Mouse (Mus musculus): ENCODE data around the gene Cryl1.

Gene Cryl1

DNA sequence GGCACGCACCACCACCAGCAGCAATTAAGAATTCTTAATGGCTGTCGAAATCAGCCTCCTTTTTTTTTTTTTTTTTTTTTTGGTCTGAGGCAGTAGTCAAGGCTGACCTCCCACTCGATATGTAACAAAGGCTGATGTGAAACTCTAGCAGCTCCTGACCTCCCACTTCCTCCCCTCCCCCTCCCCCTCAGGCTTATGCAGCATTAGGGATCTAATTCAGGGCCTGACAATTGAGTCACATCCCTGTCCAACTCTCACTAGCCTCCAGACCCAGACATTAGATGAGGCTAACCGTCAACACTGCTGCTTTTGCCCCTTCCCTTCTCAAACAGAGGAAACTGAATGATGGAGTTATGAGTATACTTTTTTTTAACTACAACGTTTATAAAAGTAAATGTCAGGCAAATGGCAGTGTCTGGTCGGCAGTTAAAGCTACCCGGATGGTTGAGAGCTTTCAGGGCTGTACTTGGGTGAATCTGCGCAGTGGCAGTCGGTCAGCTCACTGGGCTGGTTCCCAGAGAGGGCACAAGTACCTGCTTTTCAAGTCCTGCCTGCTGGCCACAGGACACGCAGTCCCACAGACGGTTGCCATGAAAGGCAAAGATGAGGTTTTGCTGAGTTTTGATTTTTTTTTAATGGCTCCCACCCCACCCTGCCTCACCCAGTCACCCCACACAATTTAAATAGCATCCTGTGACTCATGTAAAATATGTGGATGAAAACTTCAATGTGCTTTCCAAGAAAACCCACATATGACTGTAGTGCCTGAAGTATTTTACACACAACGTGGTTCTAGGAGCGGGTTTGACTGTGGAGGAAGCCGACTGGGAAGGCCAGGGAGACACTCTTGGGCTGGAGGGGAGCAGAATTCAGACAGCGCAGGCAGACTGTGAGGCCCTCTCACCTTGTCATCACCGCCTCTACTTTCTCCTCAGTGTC, 81.4 kb downstream of the Cryl1 start:
- DNase-seq (ENCODE audit: low spot score in 2 of 2), result no peak

GRCm38 (mm10) chr14:57315976-57316375, 82.4 kb downstream of the Cryl1 start:
- no peak for DNase-seq (ENCODE audit: low spot score in 2 of 2)

DNA sequence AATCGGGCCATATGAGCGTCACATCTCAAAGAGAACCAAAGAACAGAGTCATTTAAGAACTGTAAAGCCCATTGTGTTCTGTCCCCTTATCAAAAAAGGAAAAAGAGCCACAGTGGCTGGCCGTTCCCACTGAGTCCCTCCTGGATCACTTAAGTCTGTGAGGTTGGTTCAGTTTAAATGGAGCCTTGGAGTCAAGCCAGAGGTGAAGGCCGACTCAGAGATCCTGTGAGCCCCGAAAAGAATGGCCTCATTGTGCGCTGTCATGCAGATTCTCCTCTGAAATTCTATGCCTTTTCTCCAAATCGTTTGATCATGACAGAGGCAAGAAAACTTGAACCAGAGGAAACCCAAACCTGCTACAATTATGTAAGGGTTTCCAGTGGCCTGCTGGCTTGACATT, 82.8 kb downstream of the Cryl1 start:
- no peak for DNase-seq (ENCODE audit: low spot score in 2 of 2)

GRCm38 (mm10) chr14:57301600-57302230, 96.6 kb downstream of the Cryl1 start:
- DNase-seq (ENCODE audit: low spot score in 2 of 2), result no peak

- no peak for DNase-seq (ENCODE audit: low spot score in 2 of 2)
Observed at GRCm38 (mm10) chr14:57300530-57300929, 97.8 kb downstream of the Cryl1 start.

DNA sequence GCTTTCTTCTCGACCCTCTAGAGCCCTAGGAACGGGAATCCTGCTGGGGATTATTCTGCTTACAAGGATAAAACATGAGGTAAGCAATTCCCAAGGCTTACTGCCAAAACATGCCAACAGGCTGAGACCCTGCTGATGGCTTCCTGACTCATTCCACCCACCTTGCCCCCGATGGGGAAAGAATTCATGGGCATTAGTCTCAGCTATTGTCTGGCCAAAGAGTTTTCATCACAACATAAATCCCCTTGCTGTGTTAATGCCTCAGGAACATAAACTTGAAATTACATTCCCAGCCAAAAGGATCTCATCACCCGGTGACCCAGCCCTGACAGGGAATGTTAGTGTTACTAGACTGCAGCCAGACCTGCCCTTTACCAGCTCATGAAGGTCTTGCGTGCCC, 100.7 kb downstream of the Cryl1 start:
- DNase-seq (ENCODE audit: low spot score in 2 of 2), result no peak

GRCm38 (mm10) chr14:57291399-57291942, 106.9 kb downstream of the Cryl1 start:
- DNase-seq (ENCODE audit: low spot score in 2 of 2), result no peak

DNA sequence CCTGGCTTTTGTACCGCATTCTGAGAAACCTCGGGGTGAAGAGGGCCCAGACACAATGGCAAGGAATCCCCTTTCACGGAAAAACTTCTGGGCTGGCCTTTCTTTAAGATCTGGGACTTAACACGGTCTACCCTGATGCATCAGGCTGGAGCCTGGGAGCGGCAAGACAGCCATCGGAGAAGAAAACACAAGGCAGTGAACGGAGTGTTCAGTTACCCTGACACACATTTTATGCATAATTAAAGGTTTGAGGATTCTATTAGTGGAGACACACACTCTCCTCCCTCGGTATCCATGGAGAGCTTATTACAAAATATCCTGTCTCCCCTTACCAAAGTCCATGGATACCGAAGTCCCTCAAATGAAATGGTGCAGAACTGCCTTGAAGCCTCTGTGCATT, 109.2 kb downstream of the Cryl1 start:
- DNase-seq (ENCODE audit: low spot score in 2 of 2), result no peak

DNA sequence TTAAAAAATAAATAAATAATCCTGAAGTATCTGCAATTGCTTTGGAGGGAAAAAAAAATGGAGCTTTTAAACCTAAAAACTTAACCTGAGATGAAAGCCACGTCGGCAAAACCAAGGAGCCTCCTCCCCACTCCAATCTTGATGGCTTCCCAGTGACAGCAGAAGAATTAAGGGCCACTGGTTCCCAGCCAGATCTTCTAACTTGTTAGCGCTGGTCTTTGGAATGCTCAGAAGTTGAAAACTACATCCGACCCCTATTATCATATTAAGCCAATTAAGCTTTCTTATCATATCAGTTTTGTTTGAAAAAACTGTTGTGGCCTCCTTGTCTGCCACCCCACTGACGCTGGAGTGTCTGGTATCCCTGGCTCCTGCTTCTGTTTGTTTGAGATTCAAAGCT, 114.5 kb downstream of the Cryl1 start:
- DNase-seq (ENCODE audit: low spot score in 2 of 2), result no peak

- no peak for DNase-seq (ENCODE audit: low spot score in 2 of 2)
Observed at GRCm38 (mm10) chr14:57282591-57282990, 115.7 kb downstream of the Cryl1 start.

- DNase-seq (ENCODE audit: low spot score in 2 of 2), result no peak
Observed at GRCm38 (mm10) chr14:57280835-57281234, 117.5 kb downstream of the Cryl1 start.

DNA sequence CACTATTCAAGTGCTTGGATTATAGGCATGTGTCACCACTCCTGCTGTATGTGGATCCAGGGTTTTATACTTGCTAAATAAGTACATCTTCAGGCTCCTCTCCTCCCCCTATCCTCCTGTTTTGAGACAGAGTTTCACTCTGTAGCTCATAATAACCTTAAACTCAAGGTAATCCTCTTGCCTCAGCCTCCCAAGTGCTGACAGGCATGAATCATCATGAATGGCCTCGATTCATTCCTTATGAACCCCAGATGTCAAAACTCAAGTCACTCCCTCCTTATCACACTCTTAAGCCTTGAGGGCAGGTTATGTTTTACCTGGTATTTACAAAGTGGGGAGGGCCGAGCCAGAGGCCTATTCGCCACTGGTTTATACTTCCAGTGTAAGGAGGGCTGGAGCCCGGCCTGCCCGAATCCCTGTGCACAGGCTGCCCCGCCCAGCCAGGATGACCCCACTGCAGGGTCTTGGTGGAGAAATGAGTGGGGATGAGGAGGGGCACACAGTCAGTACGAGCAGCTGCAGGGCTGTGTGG, 121.8 kb downstream of the Cryl1 start:
- DNase-seq (ENCODE audit: low spot score in 2 of 2), result no peak

- DNase-seq (ENCODE audit: low spot score in 2 of 2), result no peak
Observed at GRCm38 (mm10) chr14:57272341-57272740, 126.0 kb downstream of the Cryl1 start.

DNA sequence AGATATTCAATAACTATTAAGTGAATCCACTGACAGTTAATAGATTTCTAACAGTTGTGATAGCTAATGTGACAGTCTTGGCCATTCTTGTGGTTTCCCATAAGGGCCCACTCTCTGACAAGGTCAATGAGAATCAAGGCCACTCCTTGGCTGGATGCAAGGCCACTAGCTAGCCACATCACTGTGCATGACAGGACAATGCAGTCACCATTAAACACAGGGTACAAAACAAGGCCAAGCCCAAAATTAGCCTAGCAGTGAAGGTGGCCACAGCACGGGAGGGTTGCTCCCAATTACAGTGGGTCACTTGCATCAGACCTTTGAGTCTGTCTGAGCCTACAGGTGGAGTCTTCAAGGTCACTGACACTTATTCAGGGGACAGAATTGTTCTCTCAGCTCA, 126.5 kb downstream of the Cryl1 start:
- DNase-seq (ENCODE audit: low spot score in 2 of 2), result no peak

DNA sequence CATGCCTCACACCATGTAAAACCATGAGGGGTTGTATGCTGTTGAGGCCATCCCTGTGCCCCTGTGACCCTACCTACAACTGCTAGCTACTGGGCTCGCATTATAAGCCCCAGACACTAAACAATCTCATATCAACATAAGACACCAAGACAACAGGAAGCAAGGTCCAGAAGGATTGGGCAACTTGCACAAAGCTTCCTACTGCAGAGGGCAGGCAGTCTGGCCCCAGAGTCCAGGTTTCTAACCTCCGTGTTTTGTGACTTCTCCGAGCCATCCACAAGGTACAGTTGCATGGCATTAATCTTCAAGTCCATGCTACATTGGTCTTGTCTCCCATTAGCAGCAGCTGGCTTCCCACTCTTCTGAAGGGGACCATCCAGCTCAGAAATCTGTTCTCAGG, 129.4 kb downstream of the Cryl1 start:
- DNase-seq (ENCODE audit: low spot score in 2 of 2), result no peak

GRCm38 (mm10) chr14:57268344-57268743, 130.0 kb downstream of the Cryl1 start:
- DNase-seq (ENCODE audit: low spot score in 2 of 2), result no peak

DNA sequence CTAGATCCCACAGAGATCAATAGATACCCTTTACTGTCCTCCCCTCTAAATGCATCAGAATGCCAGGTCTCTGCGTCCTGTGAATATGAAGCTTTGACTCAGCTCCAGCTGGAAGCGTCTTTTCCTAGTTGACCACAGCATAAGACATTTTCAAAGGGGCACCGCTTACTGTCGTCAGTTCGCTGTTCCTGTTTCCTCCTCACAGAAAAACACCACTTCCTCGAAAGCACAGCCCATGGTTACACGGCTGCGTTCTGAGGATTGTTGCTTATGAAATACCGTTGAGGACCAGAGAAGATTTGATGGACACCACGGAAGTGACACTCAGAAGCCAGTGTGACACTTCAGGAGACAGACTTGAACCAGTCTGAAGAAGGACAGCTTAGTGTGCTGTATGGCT, 134.4 kb downstream of the Cryl1 start:
- DNase-seq (ENCODE audit: low spot score in 2 of 2), result no peak

DNA sequence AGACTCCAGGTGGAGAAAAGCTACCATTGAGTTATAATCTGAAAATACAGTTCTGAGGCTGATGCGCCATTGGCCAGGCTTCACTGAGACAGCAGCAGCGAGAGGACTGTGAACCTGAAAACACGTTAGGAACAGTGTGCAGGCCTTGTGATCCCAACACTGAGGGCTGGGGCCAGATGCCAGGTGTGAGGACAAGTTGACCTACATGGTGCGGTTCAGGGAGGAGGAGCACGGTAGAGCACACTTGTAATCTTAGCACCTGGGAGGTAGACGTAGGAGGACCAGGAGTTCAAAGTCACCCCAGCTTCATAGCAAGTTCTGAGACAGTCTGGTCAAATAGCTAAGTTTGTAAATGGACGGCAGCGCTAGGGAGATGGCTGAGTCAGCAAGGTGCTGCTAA, 139.0 kb downstream of the Cryl1 start:
- DNase-seq (ENCODE audit: low spot score in 2 of 2), result no peak

GRCm38 (mm10) chr14:57248661-57249060, 149.7 kb downstream of the Cryl1 start:
- no peak for DNase-seq (ENCODE audit: low spot score in 2 of 2)

DNA sequence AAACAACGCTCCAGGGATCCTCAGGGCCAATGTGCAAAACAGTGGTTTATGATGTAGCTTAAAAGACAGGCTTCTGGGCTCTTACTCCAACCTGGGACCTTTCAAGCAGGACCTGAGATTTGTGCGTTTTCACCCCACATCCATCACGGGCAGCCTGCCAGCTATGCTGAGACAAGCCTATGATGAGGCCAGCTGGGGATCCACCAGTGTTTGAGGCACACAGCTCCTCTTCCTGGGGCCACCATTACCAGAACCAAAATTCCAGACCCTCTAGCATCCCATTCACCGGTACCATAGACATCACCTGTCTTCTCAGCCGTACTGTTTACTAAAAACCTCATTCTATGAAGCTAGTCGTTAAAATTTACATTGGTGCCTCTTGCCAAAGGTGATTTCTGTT, 151.8 kb downstream of the Cryl1 start:
- DNase-seq (ENCODE audit: low spot score in 2 of 2), result no peak

- DNase-seq (ENCODE audit: low spot score in 2 of 2), result no peak
Observed at GRCm38 (mm10) chr14:57242978-57243377, 155.4 kb downstream of the Cryl1 start.

DNA sequence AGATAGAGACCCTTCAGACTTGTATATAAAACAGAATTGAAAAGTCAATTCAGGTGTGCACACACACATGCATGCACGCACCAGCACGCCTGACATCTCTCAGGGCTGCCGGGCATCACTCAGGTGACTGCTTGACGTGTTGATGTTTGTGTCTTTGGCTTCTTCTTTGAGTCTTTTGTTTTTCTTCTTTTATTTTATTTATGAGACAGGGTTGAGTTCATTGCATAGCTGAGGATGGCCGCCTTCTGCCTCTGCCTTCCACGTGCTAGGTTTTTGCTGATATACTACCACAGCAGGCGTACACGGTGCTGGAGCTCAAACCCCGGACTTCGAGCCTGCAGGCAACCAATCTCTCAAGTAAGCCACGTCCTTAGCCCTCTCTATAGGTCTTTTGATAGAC, 163.1 kb downstream of the Cryl1 start:
- no peak for DNase-seq (ENCODE audit: low spot score in 2 of 2)

DNA sequence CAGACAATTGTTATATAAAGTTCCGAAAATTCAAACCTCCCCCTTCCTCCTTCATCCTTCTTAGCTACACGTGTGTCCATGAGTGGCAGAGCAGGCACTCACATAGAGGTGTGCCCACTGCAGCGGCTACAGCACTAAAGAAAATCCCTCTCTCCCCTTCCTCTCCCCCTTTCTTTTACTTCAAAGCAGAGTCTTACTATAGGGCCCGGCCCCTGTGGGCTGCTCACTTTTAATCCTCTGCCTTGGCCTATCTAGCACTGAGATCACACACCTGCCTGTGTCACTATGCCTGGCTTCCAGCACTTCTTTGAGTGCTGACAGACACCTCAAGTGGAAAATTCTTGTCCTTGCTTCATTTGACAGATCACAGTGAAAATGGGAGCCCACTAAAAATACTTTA, 163.6 kb downstream of the Cryl1 start:
- DNase-seq (ENCODE audit: low spot score in 2 of 2), result no peak

All from spleen, postnatal 10 days (tissue).